Mouse (Mus musculus): ENCODE data around the gene Snap91. TPM values are rescaled to one million over a fixed set of nuclear protein-coding genes. Genes with fewer than 3 reads are reported as not detected.

Gene Snap91
- polyA plus RNA-seq, 1 experiment from 2014 or later, result not detected

- no peak overlapping the region for H3K4me3 ChIP-seq (ENCODE audit: inconsistent target)
- no peak overlapping the region for H3K27ac ChIP-seq
- H3K79me2 ChIP-seq (ENCODE audit: inconsistent target), result no peaks in the 10 kb centered on the region
- WGBS (ENCODE audit: missing documents), result 91% methylated on average over 3 of the region's 3 CpGs
- H3K36me3 ChIP-seq (ENCODE audit: inconsistent target), result no peaks in the 10 kb centered on the region
Measured at GRCm38 (mm10) chr9:86795236-86795635, 85.2 kb downstream of the Snap91 start.

- H3K27ac ChIP-seq, result no peak overlapping the region
- 92% methylated on average over 7 of the region's 7 CpGs for WGBS (ENCODE audit: missing documents)
- no peak overlapping the region for H3K4me3 ChIP-seq (ENCODE audit: inconsistent target)
- H3K36me3 ChIP-seq (ENCODE audit: inconsistent target), result no peaks in the 10 kb centered on the region
- no peaks in the 10 kb centered on the region for H3K79me2 ChIP-seq (ENCODE audit: inconsistent target)
Measured at GRCm38 (mm10) chr9:86791927-86792326, 88.5 kb downstream of the Snap91 start.

- no peaks in the 10 kb centered on the region for H3K79me2 ChIP-seq (ENCODE audit: inconsistent target)
- H3K4me3 ChIP-seq (ENCODE audit: inconsistent target), result no peak overlapping the region
- H3K36me3 ChIP-seq (ENCODE audit: inconsistent target), result no peaks in the 10 kb centered on the region
- no peak overlapping the region for H3K27ac ChIP-seq
- WGBS (ENCODE audit: missing documents), result 94% methylated on average over 6 of the region's 6 CpGs
Measured at GRCm38 (mm10) chr9:86789186-86789585, 91.3 kb downstream of the Snap91 start.

GRCm38 (mm10) chr9:86782836-86783235, 97.6 kb downstream of the Snap91 start:
- H3K36me3 ChIP-seq (ENCODE audit: inconsistent target), result no peaks in the 10 kb centered on the region
- no peak overlapping the region for H3K4me3 ChIP-seq (ENCODE audit: inconsistent target)
- WGBS (ENCODE audit: missing documents), result 85% methylated on average over 2 of the region's 2 CpGs
- H3K27ac ChIP-seq, result no peak overlapping the region
- H3K79me2 ChIP-seq (ENCODE audit: inconsistent target), result no peaks in the 10 kb centered on the region

GRCm38 (mm10) chr9:86781426-86781825, 99.0 kb downstream of the Snap91 start:
- Histone ChIP-seq H3K79me2 (ENCODE audit: inconsistent target) (no peaks in the 10 kb centered on the region), H3K36me3 (ENCODE audit: inconsistent target) (no peaks in the 10 kb centered on the region), H3K4me3 (ENCODE audit: inconsistent target) (no peak overlapping the region), H3K27ac (no peak overlapping the region)
- WGBS (ENCODE audit: missing documents), result 87% methylated on average over 4 of the region's 4 CpGs

- Histone ChIP-seq H3K27ac (no peak overlapping the region), H3K36me3 (ENCODE audit: inconsistent target) (no peaks in the 10 kb centered on the region), H3K79me2 (ENCODE audit: inconsistent target) (no peaks in the 10 kb centered on the region), H3K4me3 (ENCODE audit: inconsistent target) (no peak overlapping the region)
- WGBS (ENCODE audit: missing documents), result 98% methylated on average over 3 of the region's 4 CpGs
Measured at GRCm38 (mm10) chr9:86778212-86778611, 102.2 kb downstream of the Snap91 start.

- Histone ChIP-seq H3K36me3 (ENCODE audit: inconsistent target) (no peaks in the 10 kb centered on the region), H3K27ac (no peak overlapping the region), H3K79me2 (ENCODE audit: inconsistent target) (no peaks in the 10 kb centered on the region), H3K4me3 (ENCODE audit: inconsistent target) (no peak overlapping the region)
- WGBS (ENCODE audit: missing documents), result 79% methylated on average over 7 of the region's 7 CpGs
Measured at GRCm38 (mm10) chr9:86777309-86777708, 103.1 kb downstream of the Snap91 start.

- Histone ChIP-seq H3K27ac (no peak overlapping the region), H3K36me3 (ENCODE audit: inconsistent target) (no peaks in the 10 kb centered on the region), H3K79me2 (ENCODE audit: inconsistent target) (no peaks in the 10 kb centered on the region), H3K4me3 (ENCODE audit: inconsistent target) (no peak overlapping the region)
- WGBS (ENCODE audit: missing documents), result 89% methylated on average over 6 of the region's 6 CpGs
Measured at GRCm38 (mm10) chr9:86775374-86775773, 105.1 kb downstream of the Snap91 start.

GRCm38 (mm10) chr9:86773996-86774395, 106.5 kb downstream of the Snap91 start:
- H3K4me3 ChIP-seq (ENCODE audit: inconsistent target), result no peak overlapping the region
- no peaks in the 10 kb centered on the region for H3K36me3 ChIP-seq (ENCODE audit: inconsistent target)
- WGBS (ENCODE audit: missing documents), result 73% methylated on average over 8 of the region's 8 CpGs
- no peak overlapping the region for H3K27ac ChIP-seq
- H3K79me2 ChIP-seq (ENCODE audit: inconsistent target), result no peaks in the 10 kb centered on the region

GRCm38 (mm10) chr9:86772897-86773296, 107.6 kb downstream of the Snap91 start:
- WGBS (ENCODE audit: missing documents), result 85% methylated on average over 3 of the region's 3 CpGs
- H3K4me3 ChIP-seq (ENCODE audit: inconsistent target), result no peak overlapping the region

GRCm38 (mm10) chr9:86766991-86767390, 113.5 kb downstream of the Snap91 start:
- no peaks in the 10 kb centered on the region for H3K79me2 ChIP-seq (ENCODE audit: inconsistent target)
- no peak overlapping the region for H3K4me3 ChIP-seq (ENCODE audit: inconsistent target)
- WGBS (ENCODE audit: missing documents), result 92% methylated on average over 10 of the region's 10 CpGs
- no peaks in the 10 kb centered on the region for H3K36me3 ChIP-seq (ENCODE audit: inconsistent target)
- H3K27ac ChIP-seq, result no peak overlapping the region

More at GRCm38 (mm10) chr9:86772897-86773296, 107.6 kb downstream of the Snap91 start:
- Histone ChIP-seq H3K36me3 (ENCODE audit: inconsistent target) (no peaks in the 10 kb centered on the region), H3K27ac (no peak overlapping the region), H3K79me2 (ENCODE audit: inconsistent target) (no peaks in the 10 kb centered on the region)

- H3K79me2 ChIP-seq (ENCODE audit: inconsistent target), result no peaks in the 10 kb centered on the region
- no peaks in the 10 kb centered on the region for H3K36me3 ChIP-seq (ENCODE audit: inconsistent target)
- no peak overlapping the region for H3K4me3 ChIP-seq (ENCODE audit: inconsistent target)
- 71% methylated on average over 2 of the region's 2 CpGs for WGBS (ENCODE audit: missing documents)
- H3K27ac ChIP-seq, result no peak overlapping the region
Measured at GRCm38 (mm10) chr9:86764002-86764401, 116.5 kb downstream of the Snap91 start.

- 80% methylated on average over 8 of the region's 8 CpGs for WGBS (ENCODE audit: missing documents)
- H3K79me2 ChIP-seq (ENCODE audit: inconsistent target), result no peaks in the 10 kb centered on the region
Measured at GRCm38 (mm10) chr9:86762477-86763376, 117.7 kb downstream of the Snap91 start.

GRCm38 (mm10) chr9:86745926-86746581, 134.4 kb downstream of the Snap91 start:
- 47% methylated on average over 13 of the region's 13 CpGs for WGBS (ENCODE audit: missing documents)
- H3K79me2 ChIP-seq (ENCODE audit: inconsistent target), result no peaks in the 10 kb centered on the region
- no peaks in the 10 kb centered on the region for H3K36me3 ChIP-seq (ENCODE audit: inconsistent target)
- H3K4me3 ChIP-seq (ENCODE audit: inconsistent target), result no peak overlapping the region
- no peak overlapping the region for H3K27ac ChIP-seq

More at GRCm38 (mm10) chr9:86762477-86763376, 117.7 kb downstream of the Snap91 start:
- Histone ChIP-seq H3K36me3 (ENCODE audit: inconsistent target) (no peaks in the 10 kb centered on the region), H3K4me3 (ENCODE audit: inconsistent target) (no peak overlapping the region), H3K27ac (no peak overlapping the region)

GRCm38 (mm10) chr9:86744041-86744440, 136.4 kb downstream of the Snap91 start:
- Histone ChIP-seq H3K36me3 (ENCODE audit: inconsistent target) (no peaks in the 10 kb centered on the region), H3K4me3 (ENCODE audit: inconsistent target) (no peak overlapping the region), H3K27ac (no peak overlapping the region), H3K79me2 (ENCODE audit: inconsistent target) (no peaks in the 10 kb centered on the region)
- 55% methylated on average over 5 of the region's 5 CpGs for WGBS (ENCODE audit: missing documents)

All from macrophage (primary cell).